Mouse (Mus musculus) gastrocnemius, postnatal 36 days (tissue): Measurements from ENCODE around the gene Rad51b. TPM values are rescaled to one million over a fixed set of nuclear protein-coding genes. Genes with fewer than 3 reads are reported as not detected.

ENCODE experiments used
- DNase-seq, 2 experiments: peaks; one replicate each; pipeline ENCODE4 v3.0.0; 2022
- intact Hi-C: fragments of 180-260 bp; cut with DNase I; formaldehyde crosslinking; loops from one replicate; pipeline ENCODE4 v1.15.1; 2025
- total RNA-seq, 2 experiments: library from RNA; stranded (reverse); gene quantifications; 2 replicates each; pipeline ENCODE4 v1.2.3; 2021

Rad51b gene
- total RNA-seq, 2 experiments from 2014 or later = 0.23 TPM; not detected in 1

DNA sequence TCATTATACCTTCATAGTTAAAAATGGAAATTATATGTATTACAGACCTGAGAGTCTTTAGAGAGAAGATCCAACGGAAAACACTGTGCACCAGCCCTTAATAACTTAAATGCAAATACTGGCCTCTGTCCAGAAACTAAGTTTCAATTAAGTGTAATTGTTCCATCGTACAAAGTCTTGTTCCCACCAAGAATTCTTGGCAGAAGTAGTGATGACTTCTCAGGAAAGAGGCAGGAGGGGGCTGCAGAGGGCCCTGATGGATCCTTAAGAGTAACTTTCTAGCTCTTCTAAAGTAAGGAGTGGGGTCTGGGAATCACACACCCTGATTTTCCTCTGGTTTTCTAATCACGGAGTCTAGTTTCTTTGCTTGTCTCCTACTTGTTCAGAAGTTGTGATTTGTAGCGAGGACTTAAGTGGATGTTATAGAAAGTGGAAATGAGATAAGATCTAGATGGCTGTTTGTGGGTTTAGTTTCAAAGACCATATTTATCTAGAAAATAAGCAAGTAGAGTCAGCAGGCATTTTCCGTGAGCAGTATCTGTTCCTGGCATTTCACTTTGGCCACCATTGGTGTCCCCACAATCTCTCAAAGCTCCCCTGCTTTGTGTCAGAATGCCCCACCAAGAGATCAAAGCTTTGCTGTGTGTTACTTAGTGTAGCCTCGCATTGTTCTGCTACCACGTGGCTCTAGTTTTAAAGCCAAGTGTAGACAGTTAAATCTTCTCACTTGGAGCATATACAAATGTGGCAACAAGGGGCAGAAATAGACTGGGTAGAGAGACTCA is 132.6 kb downstream of the Rad51b start:
- DNase-seq = no peak
- intact Hi-C loops = no loop called here

DNA sequence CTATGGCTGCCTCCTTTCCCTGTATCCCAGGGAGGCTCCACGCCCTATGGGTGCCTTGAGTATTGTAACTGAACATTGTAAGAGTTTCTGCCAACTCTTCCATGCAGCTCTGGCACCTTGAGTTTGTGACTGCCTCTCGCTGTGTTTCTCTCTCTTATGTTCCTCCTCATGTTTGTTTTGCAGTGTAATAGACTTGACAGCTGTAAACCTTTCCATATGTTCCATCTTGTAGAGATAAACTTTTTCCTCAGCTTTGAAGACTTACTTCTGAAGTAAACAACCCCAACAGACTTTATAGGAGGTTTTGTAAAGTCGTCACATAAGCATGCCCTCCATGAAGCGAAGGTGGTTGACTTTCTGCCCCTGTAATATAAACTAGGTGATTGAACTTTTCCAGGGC is 134.1 kb downstream of the Rad51b start:
- no peak for DNase-seq

DNA sequence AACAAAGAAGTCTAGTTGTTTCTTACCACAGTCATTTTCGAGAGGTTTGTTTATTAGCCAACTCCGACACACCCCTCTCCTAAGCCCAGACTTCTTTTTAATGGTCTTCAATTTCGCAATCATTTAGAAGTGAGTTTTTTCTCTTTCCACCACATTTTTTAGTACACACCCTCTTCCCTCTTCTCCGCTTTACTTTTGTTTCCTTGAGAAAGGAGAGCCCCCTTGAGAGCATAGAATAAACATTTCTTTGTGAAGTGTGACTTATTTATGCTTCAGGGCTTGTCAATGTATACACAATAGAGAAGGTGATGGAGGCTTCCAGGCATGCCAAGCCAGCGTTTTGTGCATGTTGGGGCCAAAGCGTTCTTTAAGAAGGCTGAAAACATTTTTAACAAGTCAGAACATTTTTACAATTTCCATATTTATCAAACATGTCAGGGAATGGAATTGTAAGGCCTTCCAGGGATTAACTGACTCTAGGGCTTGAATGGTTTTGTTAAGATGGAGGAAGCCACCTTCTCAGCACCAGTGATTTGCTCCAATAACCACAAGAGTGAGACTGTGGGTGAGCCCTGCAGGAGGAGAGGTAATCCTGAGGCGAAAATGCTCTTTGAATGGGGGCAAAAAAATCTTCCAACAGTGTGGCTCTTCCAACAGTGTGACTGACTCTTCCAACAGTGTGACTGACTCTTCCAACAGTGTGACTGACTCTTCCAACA is 136.8 kb downstream of the Rad51b start:
- DNase-seq = no peak
- intact Hi-C loops = no loop called here

More for the DNA sequence above, 134.1 kb downstream of the Rad51b start:
- intact Hi-C loops = no loop called here

DNA sequence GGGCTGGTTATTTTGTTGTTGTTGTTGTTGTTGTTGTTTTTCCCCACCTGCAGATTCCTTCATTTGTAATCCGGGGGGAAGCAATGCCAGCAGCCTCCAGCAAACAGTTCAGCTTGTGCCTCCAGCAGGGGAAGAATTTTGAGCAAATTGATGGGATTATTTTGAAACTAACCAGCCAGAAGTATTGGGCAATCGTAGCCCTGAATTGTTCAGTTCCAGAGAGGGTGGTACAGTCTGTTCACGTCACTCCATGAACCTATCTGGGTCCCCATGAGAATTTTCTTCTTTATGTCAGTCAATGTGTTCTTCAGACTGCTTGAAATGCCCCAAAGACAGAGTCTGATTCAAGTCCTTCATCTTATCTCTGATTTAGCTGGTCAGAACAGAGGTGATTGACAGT is 138.4 kb downstream of the Rad51b start:
- intact Hi-C loops = no loop called here

DNA sequence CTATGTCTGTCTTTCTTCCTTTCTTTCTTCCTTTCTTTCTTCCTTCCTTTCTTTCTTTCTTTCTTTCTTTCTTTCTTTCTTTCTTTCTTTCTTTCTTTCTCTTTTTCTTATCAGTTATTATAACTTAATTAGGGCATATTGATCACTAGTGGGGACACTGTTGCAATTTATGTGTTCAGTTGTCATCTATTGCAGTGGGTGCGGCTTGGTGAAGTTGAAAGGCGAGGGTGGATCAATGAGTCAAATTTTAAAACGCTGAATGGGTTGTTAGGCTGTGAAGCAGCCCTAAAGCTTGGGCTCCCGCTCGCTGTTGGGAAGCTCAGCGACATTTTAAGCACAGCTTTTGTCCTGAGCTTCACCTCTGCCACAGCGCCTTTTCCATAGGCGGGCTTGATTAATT is 139.0 kb downstream of the Rad51b start:
- intact Hi-C loops = no loop called here
- DNase-seq = no peak

More for the DNA sequence above, 138.4 kb downstream of the Rad51b start:
- DNase-seq = no peak

DNA sequence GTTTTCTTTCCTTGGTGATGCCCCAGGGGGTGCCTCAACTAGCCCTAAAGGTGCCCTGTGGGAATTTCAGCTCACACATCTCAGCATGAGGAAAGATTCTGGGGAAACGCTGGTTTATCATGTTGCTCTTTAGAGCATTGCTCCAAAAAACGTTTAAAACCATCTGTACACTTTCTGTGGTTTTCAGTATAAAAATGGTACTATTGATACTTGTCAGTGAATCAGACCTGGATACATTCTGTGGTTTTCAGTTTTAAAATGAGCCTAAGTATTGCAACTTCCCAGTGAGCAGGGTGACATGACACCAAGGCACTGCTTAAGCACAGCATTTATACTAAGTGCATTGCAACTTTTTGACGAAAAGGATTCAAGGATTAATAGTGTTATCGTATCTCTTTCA is 139.8 kb downstream of the Rad51b start:
- intact Hi-C loops = no loop called here
- no peak for DNase-seq

DNA sequence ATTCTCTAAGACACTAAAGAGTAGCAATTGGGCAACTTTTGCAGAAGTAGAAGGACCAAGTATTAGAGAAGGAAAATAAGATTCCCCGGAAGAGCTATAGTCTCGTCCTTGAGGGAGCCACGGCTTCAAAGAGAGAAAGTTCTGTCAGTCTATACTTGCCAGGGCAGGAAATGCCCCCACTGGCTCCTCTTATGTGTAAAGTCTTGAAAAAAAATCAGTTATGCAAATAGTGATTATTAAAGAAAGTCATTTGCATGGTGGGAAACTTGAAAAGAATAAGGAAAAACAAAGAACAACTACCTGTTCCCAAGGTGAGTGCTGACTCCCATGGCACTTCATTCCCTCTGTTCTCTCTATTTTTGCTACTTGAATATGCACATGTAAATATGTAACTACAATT is 140.5 kb downstream of the Rad51b start:
- intact Hi-C loops = no loop called here
- DNase-seq = no peak

DNA sequence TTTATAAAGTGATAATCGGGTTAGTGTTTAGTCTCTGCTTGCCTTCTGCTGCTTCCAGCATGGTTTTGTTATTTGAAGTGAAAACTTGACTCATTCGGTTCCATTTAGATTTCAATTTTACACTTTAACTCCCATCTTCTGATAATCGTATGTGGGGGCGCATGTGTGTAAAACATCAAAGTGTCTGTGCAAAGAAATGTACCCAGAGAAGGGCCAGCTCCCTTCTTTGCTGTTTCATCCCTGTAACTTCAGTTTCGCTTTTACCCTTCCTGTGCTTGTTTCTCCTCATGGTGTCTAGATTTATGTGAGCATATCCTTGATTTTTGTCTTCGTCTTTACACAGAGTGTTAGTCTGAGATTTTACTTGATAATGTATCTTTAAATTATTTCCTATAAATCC is 142.9 kb downstream of the Rad51b start:
- no peak for DNase-seq
- intact Hi-C loops = no loop called here

DNA sequence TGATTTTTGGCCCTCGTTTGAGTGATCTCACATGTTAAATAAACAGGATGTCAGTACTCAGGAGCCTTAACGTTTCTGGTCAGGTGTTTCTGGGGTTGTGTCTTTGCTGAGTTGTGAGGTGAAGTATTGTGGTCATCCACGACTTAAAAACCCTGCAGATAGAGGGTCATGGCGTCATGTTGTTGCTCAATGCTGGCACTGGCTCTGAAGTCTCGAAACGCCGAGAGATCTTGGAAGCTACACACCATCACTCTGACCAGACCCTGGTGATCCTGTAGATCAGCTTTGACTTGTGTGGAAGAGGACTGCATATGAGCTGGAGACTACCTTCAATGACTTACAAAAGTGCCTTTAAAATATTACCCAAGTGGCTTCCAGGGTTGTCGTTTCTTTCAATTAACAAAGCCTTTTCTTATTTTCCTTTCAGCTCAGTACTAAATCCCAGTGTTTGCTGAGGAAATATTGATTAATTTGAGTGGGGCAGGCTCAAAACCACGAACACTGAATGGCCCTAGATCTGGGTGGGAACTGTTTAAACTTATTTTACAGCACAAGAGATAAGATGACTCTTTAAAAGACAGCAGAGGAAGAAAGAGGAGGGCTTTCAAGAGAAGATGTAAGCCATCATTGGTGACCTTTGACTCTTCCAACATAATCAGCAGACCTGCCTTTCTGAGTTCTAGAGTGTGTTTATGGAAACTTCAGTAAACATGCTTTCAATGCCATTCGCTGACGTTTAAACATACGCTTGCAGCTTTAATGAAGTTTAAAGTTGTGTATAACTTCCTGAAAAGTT is 144.3 kb downstream of the Rad51b start:
- intact Hi-C loops = no loop called here
- no peak for DNase-seq

DNA sequence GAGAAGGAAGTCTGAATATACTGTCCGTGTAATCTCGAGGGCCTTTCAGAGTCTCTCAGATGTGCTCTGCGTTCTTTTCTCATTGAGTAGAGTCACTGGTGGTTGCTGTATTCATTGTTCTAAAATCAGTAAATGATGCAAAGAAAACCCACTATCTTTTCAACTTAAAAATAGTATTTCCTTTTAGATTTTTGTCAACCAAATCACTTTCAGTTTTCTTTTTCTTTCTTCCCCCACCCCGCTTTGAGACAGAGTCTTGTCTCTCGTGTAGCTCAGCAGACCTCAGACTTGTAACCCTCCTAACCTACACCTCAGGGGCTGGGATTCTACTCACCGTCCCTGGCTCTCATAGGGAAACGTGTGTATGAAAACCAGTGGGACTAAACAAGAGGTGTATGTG is 145.0 kb downstream of the Rad51b start:
- intact Hi-C loops = no loop called here

DNA sequence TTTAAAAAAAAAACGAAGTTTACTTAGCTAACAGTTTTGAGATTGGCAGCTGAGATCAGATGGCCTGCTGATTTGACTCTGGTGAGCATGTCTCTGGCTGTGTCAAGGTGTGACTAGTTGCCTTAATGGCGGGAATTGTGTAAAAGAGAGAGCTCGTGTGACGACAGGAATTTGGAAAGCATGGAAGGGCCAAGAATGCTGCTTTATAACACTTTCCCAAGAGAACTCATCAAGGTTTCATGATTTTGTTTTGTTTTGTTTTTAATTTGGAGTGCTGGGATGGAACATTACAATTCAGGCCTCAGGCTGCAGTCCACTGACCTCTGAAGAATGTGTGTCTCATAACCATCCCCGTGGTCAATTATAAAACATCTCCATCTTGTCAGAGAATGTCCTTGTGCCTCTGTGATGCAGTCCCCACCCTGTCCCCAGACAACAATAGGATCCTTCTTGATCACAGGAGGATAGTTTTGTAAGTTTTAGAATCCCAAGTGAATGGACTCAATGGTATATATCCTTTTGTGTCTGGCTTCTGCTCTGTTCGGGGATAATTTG is 145.8 kb downstream of the Rad51b start:
- intact Hi-C loops = no loop called here

More for the DNA sequence above, 145.0 kb downstream of the Rad51b start:
- DNase-seq = no peak

DNA sequence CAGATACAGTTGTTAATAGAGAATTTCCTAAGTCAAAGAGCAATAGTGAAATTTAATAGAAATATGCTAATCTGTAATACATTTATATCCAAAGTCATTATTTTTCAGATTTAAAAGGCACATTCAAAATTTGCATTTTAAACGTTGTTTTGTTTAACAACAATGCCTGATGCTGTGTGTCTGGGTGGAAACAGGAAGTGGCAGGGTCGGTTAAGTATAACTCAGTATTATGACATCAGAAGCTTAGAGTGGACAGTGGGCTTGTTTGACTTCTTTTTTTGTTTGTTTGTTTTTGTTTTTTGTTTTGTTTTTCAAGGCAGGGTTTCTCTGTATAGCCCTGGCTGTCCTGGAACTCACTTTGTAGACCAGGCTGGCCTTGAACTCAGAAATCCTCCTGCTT is 147.6 kb downstream of the Rad51b start:
- intact Hi-C loops = no loop called here
- DNase-seq = no peak

More for the DNA sequence above, 145.8 kb downstream of the Rad51b start:
- DNase-seq = no peak

DNA sequence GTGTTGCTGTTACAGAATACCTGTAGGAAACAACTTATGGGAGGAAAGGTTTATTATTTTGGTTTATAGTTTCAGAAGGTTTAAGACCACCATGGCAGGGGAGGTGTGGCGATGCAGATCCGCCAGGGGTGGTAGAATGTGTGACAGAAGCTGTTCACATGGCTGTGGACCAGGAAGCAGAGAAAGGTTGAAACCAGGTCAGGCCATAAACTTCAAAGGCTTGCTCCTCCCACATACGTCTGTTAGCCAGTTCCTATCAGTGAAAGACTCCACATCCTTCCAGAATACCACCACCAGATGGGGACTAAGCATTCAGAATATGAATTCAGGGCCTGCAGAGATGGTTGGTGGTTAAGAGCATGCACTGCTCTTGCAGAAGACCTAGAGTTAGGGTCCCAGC is 150.0 kb downstream of the Rad51b start:
- intact Hi-C loops = no loop called here

DNA sequence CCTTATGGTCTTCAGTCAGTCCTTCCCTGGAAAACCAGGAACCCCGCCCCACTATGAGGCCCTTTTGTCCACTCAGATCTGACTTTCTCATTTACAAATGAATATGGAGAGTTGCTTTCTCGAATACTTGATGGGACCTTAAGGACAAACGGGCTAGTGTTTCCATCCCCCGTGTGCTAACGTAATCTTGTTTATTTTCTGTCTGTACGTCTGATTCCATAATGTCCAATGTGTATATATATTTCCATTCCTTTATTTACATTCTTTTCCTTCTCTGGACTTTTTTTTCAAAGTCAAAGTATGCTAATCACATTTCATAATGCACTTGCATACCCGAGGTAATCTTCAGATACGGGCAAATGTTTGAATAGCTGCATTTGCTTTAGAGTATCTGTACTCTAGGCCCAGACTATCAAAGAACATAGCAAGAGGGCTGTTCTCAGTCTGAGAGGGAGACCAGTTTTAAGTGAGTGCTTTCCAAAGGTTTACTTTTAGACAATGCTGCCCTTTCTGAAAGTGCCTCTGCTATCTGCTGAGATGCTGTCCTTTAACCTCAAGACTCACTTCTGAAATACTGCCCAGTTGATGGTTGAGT is 152.8 kb downstream of the Rad51b start:
- intact Hi-C loops = no loop called here
- DNase-seq = no peak

More for the DNA sequence above, 150.0 kb downstream of the Rad51b start:
- DNase-seq = no peak

DNA sequence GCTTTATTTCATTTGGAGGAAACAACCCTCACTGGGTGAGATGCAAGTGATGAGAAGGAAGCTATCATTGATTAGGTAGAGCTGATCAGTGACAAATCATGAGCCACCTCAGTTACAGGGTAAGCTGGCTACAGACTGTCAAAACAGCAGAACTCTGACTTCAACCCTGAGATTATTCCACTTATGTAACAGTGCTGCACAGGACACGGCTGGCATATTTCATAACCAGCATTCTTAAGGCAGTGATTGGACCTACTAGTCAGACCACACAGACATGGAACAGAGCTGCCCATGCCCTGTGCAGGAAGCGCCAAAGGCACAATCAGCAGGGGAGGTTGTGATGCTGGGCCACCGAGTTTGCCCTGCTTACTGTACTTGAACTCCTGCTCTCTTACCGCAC is 155.8 kb downstream of the Rad51b start:
- intact Hi-C loops = no loop called here
- no peak for DNase-seq

DNA sequence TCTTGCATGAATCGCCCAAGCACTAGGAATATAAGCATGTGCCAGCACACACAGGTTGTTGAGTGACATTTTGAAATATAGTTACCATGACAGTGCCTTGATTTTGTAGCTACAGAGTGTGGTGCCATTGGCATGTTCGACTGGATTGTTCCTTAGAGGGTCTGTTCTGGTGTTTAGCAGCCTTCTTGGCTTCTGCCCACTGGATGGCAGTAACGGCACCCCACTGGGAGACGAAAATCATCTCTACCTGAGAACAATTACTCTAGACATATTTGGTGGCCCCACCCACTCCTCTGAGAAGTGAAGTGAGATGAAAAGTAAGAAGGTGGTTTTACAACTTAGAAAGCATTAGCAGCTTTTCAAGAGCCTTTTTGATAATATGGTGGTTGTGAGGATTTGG is 156.9 kb downstream of the Rad51b start:
- intact Hi-C loops = no loop called here
- no peak for DNase-seq

DNA sequence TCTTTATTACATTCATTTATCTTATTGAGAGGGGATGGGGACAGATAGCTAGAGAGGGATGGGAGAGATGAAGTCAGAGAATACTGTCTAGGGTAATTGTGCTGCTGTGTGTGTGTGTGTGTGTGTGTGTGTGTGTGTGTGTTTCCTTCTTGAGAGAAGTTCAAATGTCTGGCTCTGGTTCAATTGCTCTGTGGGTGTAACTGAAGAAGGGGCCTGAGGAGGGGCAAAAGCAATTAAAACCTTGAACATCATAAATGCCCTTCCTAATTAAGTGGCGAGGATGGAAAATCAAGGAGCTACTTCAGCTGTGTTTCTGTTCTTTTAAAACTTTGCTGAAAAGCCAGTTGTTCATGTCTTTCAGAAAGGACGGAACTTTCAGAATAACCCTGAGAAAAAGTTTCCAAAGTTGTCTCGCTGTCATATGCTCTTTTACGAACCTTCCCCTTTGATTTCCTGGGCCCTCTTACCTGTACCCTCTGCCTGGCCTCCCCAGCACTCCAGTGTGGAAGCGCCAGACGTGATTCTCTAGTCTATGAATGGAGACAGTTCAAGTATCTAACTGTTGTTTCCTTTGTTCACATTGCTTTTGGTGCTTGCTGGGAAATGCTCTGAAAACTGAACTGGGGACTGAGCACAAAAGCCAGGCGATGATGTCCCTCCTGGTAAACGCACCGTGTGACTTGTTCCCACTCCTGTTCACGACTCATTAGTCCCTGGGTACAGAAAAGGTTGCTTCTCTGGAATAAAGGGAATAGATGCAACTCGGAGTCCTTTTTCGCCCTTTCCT is 158.2 kb downstream of the Rad51b start:
- intact Hi-C loops = no loop called here
- DNase-seq = no peak

DNA sequence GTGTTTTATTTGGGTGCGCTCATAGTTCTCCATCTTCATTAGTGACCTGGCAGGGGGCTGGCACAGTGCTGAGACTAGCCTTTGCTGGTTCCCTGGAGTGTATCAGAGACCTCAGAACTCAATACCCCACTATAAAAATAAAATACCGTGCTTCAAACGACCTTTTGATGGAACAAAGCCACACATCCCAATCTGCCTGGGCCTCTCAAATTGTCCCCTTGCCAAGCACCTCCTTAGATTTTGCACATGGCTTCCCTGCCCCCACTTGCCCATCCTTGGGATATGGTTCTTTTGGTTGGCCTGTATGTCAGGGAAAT is 158.7 kb downstream of the Rad51b start:
- intact Hi-C loops = no loop called here

DNA sequence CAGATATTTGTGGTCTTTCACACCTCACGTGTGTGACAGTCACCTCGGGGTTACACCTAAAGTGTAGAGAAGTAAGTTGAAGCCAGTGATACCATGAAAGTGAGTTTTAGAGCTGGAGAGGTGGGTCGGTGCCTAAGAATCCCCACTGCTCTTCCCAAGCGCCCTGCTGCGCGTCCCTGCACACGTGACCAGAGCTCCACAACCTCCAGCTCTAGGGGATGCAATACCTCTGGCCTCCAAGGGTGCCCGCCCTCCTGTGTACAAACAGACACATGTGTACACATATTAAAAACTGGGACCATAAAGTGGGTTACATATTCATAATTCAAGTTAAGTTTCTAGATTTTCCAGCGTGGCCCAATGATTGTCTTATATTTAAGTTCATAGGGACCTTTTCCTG is 159.2 kb downstream of the Rad51b start:
- intact Hi-C loops = no loop called here
- DNase-seq = no peak

More for the DNA sequence above, 158.7 kb downstream of the Rad51b start:
- DNase-seq = no peak

DNA sequence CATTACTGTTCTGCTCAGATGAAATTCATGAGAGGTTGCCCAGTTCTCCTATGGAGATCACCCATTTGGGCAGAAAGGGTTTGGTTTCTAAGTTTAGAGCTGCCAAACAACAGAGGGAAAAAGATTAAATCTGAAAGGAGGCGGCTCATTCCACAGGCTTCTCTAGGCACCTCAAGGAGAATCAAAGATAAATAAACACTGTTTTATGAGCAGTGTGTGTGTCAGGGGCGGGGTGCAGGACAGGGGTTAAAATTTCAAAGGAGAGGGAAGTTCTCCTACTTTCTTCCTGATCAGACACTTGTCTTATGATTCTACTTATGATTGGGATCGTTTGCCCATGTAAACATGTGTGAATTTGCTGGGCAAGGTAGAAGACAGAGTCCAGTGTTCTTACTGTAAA is 166.3 kb downstream of the Rad51b start:
- no peak for DNase-seq
- intact Hi-C loops = no loop called here
